Mouse (Mus musculus): Measurements from ENCODE around the gene Mpped2.

- TF ChIP-seq CTCF (conservative IDR thresholded peaks at IDR 0.05; ENCODE audit: insufficient read depth, insufficient read length, low read depth, low read length) = no peak
- no peak for TF ChIP-seq POLR2A (IDR thresholded peaks at IDR 0.05; ENCODE audit: low read depth, low read length)
Measured at GRCm38 (mm10) chr2:106692405-106692782, 675 bp upstream of the Mpped2 start.

Data from kidney, adult 2 months (tissue).